Mouse (Mus musculus) layer of hippocampus, adult 18-20 months (tissue): Measurements from ENCODE around the gene Aldh3b1. TPM values are rescaled to one million over a fixed set of nuclear protein-coding genes. Genes with fewer than 3 reads are reported as not detected.

Experiments
- DNase-seq, 2 experiments: peaks; one replicate each; pipeline ENCODE4 v3.0.0; 2022; ENCODE audit warnings: low spot score in 2 of 2
- total RNA-seq, 2 experiments: library from RNA; stranded (reverse); gene quantifications; 2 replicates each; pipeline ENCODE4 v1.2.3; 2021

Gene Aldh3b1
- total RNA-seq, 2 experiments from 2014 or later, result 3.2 to 3.5 TPM

- DNase-seq, result no peak
These were observed 16.4 kb upstream of the Aldh3b1 start for GRCm38 (mm10) chr19:3945872-3946564.

DNA sequence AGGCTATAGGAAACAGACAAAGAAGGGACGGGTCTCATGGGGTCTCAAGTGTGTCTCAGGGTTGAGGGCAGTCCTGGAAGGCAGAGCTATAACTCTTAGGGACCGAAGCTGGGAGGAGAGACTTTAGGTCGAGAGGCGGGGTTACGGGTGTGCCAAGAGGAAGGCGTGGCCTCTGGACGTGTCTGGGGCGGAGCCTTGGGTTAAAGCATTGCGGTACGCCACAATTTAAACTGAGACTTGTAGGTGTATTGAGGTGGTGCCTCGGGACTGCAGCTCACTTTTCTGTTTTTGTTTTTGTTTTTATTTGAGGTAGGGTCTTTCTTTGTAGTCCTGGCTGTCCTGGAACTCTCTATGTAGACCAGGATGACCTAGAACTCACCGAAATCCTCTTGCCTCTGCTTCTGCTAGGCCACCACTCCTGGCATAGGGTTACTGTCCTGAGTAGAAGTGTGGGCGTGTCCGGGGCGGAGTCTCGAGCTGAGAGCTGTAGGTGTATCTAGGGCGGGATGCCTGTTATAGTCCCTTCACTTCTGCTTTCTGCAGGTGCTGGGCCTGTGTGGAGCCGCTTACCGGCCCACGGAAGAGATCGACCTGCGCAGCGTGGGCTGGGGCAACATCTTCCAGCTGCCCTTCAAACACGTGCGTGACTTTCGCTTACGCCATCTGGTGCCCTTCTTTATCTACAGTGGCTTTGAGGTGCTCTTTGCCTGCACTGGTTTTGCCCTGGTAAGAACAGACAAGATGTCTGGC lies 13.6 kb upstream of the Aldh3b1 start:
- no peak for DNase-seq

- no peak for DNase-seq
These were observed 12.7 kb upstream of the Aldh3b1 start for GRCm38 (mm10) chr19:3942315-3942714.

DNA sequence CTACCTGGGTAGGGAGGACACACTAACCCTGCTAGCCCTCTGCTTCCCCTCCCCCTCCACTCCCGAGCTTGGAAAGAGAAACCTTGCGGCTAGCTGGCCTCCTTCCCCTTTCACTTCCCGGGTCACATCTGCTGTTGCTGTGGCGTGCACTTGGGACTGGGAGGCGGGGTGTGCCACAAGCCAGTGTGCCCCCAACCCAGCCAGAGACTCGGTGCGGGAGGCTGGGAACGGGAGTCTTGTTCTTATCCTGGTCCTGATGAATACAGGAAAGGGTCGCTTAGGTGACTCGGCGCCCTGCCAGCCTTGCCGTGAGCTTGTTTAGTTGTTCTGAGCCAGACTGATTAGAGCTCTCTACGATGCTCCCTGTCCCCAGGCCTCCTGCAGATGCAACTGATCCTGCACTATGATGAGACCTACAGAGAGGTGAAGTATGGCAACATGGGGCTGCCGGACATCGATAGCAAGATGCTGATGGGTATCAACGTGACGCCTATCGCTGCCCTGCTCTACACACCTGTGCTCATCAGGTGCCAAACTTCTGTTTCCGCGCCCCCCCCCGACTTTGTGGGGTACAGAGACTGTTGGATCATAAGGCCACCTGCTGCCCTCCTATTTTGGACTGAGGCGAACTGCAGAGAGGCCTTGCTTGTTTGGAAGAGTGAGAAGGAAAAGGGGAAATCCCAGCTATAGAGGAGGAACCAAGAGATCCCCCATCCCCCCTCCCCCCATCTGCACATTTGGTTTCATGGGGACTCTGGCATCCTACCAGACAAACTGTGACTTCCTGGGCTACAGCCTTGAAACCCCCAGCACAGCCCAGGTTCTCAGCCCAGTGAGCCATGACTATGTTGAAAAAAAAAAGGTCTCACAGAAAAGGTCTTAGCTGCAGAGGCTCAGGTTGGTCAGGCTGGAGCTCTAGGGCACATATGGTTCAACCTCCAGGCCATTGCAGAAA lies 6.6 kb upstream of the Aldh3b1 start:
- DNase-seq, result no peak

- DNase-seq, result no peak
These were observed 5.7 kb upstream of the Aldh3b1 start, which contains the start of gene Unc93b1 for GRCm38 (mm10) chr19:3935032-3935895. Unc93b1 (plus strand) TSS chr19:3935186.

DNA sequence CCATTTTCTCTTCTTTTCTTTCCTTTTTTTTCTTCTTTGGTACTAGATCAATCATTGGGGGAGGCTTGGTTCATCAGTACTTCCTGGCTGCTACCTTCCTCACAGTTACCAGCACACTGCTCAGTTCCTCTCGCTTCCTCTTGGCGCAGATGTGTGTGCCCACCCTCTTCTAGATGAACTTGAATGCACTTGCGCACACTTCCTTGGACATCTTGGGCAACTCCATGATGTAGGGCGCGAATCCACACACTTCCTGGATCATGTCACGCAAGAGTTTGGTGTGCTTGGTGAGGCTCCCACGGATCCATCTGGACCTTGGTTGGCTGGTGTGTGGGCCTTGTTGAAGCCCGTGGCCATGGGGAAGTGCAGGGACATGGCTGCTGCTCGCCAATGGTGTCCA lies 2.1 kb upstream of the Aldh3b1 start:
- DNase-seq, result no peak

GRCm38 (mm10) chr19:3930262-3931057 lies 852 bp upstream of the Aldh3b1 start:
- no peak for DNase-seq

- DNase-seq, result no peak
These were observed 829 bp downstream of the Aldh3b1 start for GRCm38 (mm10) chr19:3928779-3929178.

- no peak for DNase-seq
These were observed 1.6 kb downstream of the Aldh3b1 start for GRCm38 (mm10) chr19:3927989-3928388.

DNA sequence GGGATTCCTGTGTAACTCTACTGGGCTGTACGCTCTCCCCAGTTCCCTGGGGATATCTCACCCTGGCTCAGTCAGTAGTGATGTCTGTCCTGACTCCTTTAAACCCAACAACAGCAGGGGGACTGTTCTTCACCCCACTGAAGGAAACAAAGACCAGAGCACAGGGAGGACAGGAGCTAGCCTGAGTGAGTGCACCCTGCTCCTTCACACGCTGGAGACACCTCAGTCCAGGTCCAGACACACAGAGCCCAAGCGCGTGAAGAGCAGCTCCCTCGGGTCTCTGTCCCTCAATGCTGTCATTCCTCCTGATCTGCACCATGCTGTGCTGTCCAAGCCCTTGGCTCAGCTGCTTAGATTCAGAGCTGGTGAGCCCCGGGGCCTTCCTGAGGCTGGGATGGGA lies 2.9 kb downstream of the Aldh3b1 start:
- DNase-seq, result no peak

DNA sequence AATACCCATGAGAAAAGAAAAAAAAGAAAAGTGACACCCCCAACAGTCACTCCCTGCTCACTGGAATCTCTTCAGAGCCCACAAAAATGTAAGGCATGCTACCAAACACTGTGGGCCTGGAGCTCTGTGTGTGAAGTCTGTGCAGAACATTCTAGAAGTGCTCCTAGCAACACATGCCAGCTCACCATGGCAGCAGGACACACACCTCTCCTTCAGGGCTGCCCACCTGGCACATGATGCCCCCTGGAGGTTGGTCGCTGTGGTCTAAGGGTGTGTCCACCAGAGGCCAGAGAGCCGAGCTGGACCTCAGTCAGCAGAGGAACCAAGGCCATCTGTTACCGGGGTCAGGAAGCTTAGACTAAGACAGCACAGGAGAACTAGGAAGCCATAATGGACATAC lies 3.3 kb downstream of the Aldh3b1 start:
- no peak for DNase-seq

GRCm38 (mm10) chr19:3925859-3926258 lies 3.7 kb downstream of the Aldh3b1 start:
- no peak for DNase-seq

- DNase-seq, result no peak
These were observed 4.7 kb downstream of the Aldh3b1 start for GRCm38 (mm10) chr19:3924868-3925267.

GRCm38 (mm10) chr19:3924190-3924589 lies 5.4 kb downstream of the Aldh3b1 start:
- no peak for DNase-seq

GRCm38 (mm10) chr19:3923586-3923985 lies 6.0 kb downstream of the Aldh3b1 start:
- DNase-seq, result no peak

- DNase-seq, result no peak
These were observed 6.8 kb downstream of the Aldh3b1 start for GRCm38 (mm10) chr19:3922661-3923371.

DNA sequence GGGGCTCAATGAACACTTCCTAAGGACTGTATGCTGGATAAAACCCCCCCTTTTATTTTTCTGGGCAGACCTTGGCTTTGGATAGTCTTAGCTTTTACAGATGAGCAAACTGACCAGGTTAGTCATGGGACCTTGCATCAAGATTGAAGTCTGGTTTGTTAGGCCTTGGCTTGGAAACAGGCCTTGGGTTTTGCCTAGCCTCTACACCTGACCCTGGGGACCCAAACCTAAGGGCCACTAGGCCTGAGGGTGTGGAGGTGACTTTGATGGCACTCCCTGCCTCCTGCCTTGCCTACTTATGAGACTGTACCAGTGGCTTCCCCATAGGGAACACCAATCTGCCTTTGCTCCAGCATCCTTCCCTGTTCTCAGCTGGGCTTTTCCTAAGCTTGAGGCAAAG lies 9.7 kb downstream of the Aldh3b1 start:
- no peak for DNase-seq

DNA sequence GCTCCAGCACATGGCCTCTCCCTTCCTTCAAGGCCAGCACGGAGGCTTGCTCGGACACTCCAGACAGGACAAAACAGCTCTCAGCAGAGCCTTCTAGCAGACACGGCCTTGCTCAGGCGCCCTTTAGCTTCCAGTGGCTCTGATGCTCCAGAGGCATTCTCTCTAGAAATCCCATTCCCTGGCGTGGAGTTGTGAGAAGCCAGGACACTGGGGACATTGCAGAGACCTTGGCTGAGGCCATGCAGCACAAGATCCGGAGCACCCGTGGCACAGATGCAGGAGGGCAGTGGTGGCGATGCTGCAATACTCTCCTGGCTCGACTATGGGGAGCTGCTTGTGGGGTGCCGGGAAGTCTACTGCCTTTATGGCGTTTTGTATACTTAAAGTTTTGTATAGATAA lies 12.9 kb downstream of the Aldh3b1 start:
- no peak for DNase-seq

DNA sequence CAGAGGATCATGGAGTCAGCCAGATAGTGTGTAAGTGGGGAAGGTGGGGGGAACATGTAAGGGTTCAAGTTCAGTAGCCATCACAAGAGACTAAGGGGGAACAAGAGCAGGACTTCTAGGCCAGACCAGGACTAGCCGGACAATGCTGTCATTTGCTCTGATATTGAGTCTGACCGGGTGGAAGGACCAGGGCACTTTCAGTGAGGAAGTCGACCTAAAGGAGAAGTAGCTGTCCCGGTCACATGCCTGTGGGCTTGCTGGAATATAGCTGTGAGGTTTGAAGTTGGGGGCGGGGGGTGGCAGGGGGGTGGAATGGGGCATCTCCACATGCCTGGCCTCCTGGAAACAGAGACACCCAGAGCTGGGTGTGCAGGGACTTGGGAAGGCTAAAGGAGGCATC lies 15.1 kb downstream of the Aldh3b1 start:
- no peak for DNase-seq
